ENCODE assay signal across 12 mouse cellular contexts in the genomic region with DNA sequence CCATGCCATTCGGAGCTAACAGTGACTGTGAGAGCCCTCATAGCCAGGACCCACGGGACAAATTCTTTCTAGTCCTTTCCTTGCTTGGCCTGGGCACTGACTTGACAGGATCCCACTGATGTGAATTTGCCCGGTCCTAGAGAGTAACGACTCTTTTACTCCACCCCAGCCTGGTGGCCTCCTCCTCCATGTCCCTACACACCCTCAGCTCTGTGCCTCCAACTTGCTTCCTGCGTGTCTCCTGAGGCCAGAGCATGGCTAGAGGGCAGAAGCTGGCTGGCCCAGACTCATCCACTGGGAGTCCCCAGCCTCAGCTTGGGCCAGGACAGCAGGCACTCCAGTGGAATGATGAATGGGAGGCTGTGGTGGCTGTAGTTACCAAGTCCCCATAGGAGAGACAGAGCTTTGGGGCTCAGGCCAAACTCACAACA. TPM values are rescaled to one million over a fixed set of nuclear protein-coding genes. Genes with fewer than 3 reads are reported as not detected.
DNase-seq lines count a peak whose midpoint lies in the region; ATAC-seq and TF ChIP-seq lines count a peak whose summit lies in the region.
"Had no signal": no experiment of that assay in that cellular context is flagged by ENCODE, and none has a peak within 500 bp of the region (broad histone marks: within the 10 kb centered on the region; RNA-seq: fewer than 3 reads in every experiment).

No protein-coding gene starts in this region.

- H3K4me2 ChIP-seq in forebrain, embryonic 16.5 days (ENCODE audit: low read length) = peak overlapping the region; percentile 76
- peak overlapping the region; percentile 71 for H3K4me2 ChIP-seq in midbrain, embryonic 12.5 days (replicated peaks)

- WGBS in forebrain, embryonic 16.5 days = 4% methylated on average over 5 of the region's 5 CpGs
- 6% methylated on average over 5 of the region's 5 CpGs for WGBS in midbrain, embryonic 12.5 days

- H3K4me3 ChIP-seq in E14TG2a.4 (replicated peaks; ENCODE audit: low read length) = peak overlapping the region; percentile 27; the same call in 1 of the 2 replicates
- peak overlapping the region; percentile 63 for H3K4me3 ChIP-seq in forebrain, embryonic 16.5 days (replicated peaks; ENCODE audit: low read length)
- peak overlapping the region; percentile 74 for H3K4me3 ChIP-seq in midbrain, embryonic 12.5 days
- H3K4me3 ChIP-seq: heart, adult 2 months had no signal

- H3K27ac ChIP-seq in forebrain, embryonic 16.5 days (ENCODE audit: low read length) = peak overlapping the region; percentile 50; the same call in 1 of the 2 replicates
- H3K27ac ChIP-seq in midbrain, embryonic 12.5 days (replicated peaks) = peak overlapping the region; percentile 88
- H3K27ac ChIP-seq: heart, adult 2 months; liver, embryonic 14.5 days had no signal

- no peaks in the 10 kb centered on the region for H3K36me3 ChIP-seq in E14TG2a.4 (ENCODE audit: insufficient read depth, low read length)
- H3K36me3 ChIP-seq in forebrain, embryonic 16.5 days (ENCODE audit: control insufficient read depth, insufficient read depth) = no peaks in the 10 kb centered on the region
- peaks cover 6% of the 10 kb centered on the region; the same call in 1 of the 2 replicates for H3K36me3 ChIP-seq in midbrain, embryonic 12.5 days

- H3K9me3 ChIP-seq in E14TG2a.4 (ENCODE audit: low read length) = no peaks in the 10 kb centered on the region
- no peaks in the 10 kb centered on the region for H3K9me3 ChIP-seq in forebrain, embryonic 16.5 days (ENCODE audit: control insufficient read depth, low read length)
- H3K9me3 ChIP-seq in midbrain, embryonic 12.5 days = no peaks in the 10 kb centered on the region

- DNase-seq in adipocyte (ENCODE audit: low spot score) = peak; percentile 15
- DNase-seq in frontal cortex, adult 2 months (ENCODE audit: extremely low spot score in 1 of 2, low spot score in 1 of 2) = no peak
- DNase-seq in frontal cortex, postnatal 25 days (ENCODE audit: low spot score in 2 of 2) = no peak
- no peak for DNase-seq in right cerebral cortex, postnatal 14 days
- DNase-seq: cerebellum, adult 11-12 months; spleen, adult 18-20 months; thymus, postnatal 25 days had no signal

- no peak overlapping the region; the same call in 1 of the 2 replicates for H3K9ac ChIP-seq in forebrain, embryonic 16.5 days (replicated peaks; ENCODE audit: low read depth, low read length)
- H3K9ac ChIP-seq in midbrain, embryonic 12.5 days (replicated peaks) = peak overlapping the region; percentile 85; the same call in 1 of the 2 replicates
- H3K9ac ChIP-seq: liver, embryonic 14.5 days had no signal

- no peak for TF ChIP-seq CTCF in E14TG2a.4 (conservative IDR thresholded peaks at IDR 0.05; ENCODE audit: low read length)

- peaks cover 89% of the 10 kb centered on the region for H3K27me3 ChIP-seq in E14TG2a.4 (ENCODE audit: insufficient read depth, low read length)
- H3K27me3 ChIP-seq in forebrain, embryonic 16.5 days (replicated peaks; ENCODE audit: control insufficient read depth, insufficient read depth, low read length) = no peaks in the 10 kb centered on the region
- H3K27me3 ChIP-seq in midbrain, embryonic 12.5 days = peaks cover 16% of the 10 kb centered on the region

- H3K4me1 ChIP-seq in E14TG2a.4 (replicated peaks; ENCODE audit: low read depth, low read length) = peaks cover 63% of the 10 kb centered on the region
- H3K4me1 ChIP-seq in forebrain, embryonic 16.5 days (replicated peaks; ENCODE audit: control insufficient read depth, insufficient read depth, low read length) = peaks cover 50% of the 10 kb centered on the region
- peaks cover 70% of the 10 kb centered on the region for H3K4me1 ChIP-seq in midbrain, embryonic 12.5 days

- ATAC-seq in forebrain, embryonic 16.5 days = no peak
- ATAC-seq in midbrain, embryonic 12.5 days (ENCODE audit: low FRiP score, low read depth) = no peak; the same call in 1 of the 2 replicates

RNA-seq across cellular contexts. Expression of gene 3110082J24Rik, which starts 1.7 kb away (rescaled TPM):
- polyA plus RNA-seq in forebrain, embryonic 16.5 days (2015; fragmentation: Nextera tagmentation; extraction: Ambion mirVana) = 2.8 TPM in 2 replicates
- polyA plus RNA-seq in midbrain, embryonic 12.5 days (2016; fragmentation: Nextera tagmentation; extraction: Ambion mirVana) = 7.2 and 7.6 TPM in 2 replicates
- polyA plus RNA-seq in frontal cortex, adult 2 months (2012; rRNA removed) = 4.3 and 4.6 TPM in 2 replicates
- polyA plus RNA-seq: heart, adult 2 months; liver, embryonic 14.5 days had no signal

RNA-seq across cellular contexts. Expression of gene Garem2, which starts 2.7 kb away (rescaled TPM):
- 8.1 and 10.1 TPM in 2 replicates for polyA plus RNA-seq in forebrain, embryonic 16.5 days (2015; fragmentation: Nextera tagmentation; extraction: Ambion mirVana)
- 24.9 and 26.9 TPM in 2 replicates for polyA plus RNA-seq in midbrain, embryonic 12.5 days (2016; fragmentation: Nextera tagmentation; extraction: Ambion mirVana)
- 15.0 and 17.5 TPM in 2 replicates for polyA plus RNA-seq in frontal cortex, adult 2 months (2012; rRNA removed)

RNA-seq across cellular contexts. Expression of gene Tyms, which starts 34.2 kb away (rescaled TPM):
- 84.3 and 95.4 TPM in 2 replicates for polyA plus RNA-seq in forebrain, embryonic 16.5 days (2015; fragmentation: Nextera tagmentation; extraction: Ambion mirVana)
- polyA plus RNA-seq in midbrain, embryonic 12.5 days (2016; fragmentation: Nextera tagmentation; extraction: Ambion mirVana) = 182 and 188 TPM in 2 replicates
- 3.7 and 3.9 TPM in 2 replicates for polyA plus RNA-seq in frontal cortex, adult 2 months (2012; rRNA removed)

RNA-seq across cellular contexts. Expression of gene Hadha, which starts 47.3 kb away (rescaled TPM):
- 76.0 and 80.7 TPM in 2 replicates for polyA plus RNA-seq in forebrain, embryonic 16.5 days (2015; fragmentation: Nextera tagmentation; extraction: Ambion mirVana)
- polyA plus RNA-seq in midbrain, embryonic 12.5 days (2016; fragmentation: Nextera tagmentation; extraction: Ambion mirVana) = 96.0 and 101 TPM in 2 replicates
- polyA plus RNA-seq in frontal cortex, adult 2 months (2012; rRNA removed) = 67.4 and 74.4 TPM in 2 replicates

RNA-seq across cellular contexts. Expression of gene Hadhb, which starts 47.4 kb away (rescaled TPM):
- polyA plus RNA-seq in forebrain, embryonic 16.5 days (2015; fragmentation: Nextera tagmentation; extraction: Ambion mirVana) = 66.5 and 72.0 TPM in 2 replicates
- polyA plus RNA-seq in midbrain, embryonic 12.5 days (2016; fragmentation: Nextera tagmentation; extraction: Ambion mirVana) = 78.9 and 81.3 TPM in 2 replicates
- 101 and 103 TPM in 2 replicates for polyA plus RNA-seq in frontal cortex, adult 2 months (2012; rRNA removed)

Comparison
In these comparisons a context has a peak if more than half of its experiments do, and no peak if none do; other contexts are left out.
1. RNA of gene Tyms, which starts 34.2 kb away (polyA plus RNA-seq): 182 to 188 TPM in midbrain, embryonic 12.5 days and 84.3 to 95.4 TPM in forebrain, embryonic 16.5 days; 3.7 to 3.9 TPM in frontal cortex, adult 2 months; every median in the first group is over 10 times any median in the second.
2. Peak in every context shown above with its lines, with median percentiles within 50 percentile points of each other: H3K4me3 ChIP-seq.